Mouse (Mus musculus): ENCODE measurements at regions not wholly inside any gene's neighbourhood (a gene's known extent, or its start where the extent isn't known, plus 50 kb on each side); places are given as distances from the start of the nearest gene placed in this dataset.

DNA sequence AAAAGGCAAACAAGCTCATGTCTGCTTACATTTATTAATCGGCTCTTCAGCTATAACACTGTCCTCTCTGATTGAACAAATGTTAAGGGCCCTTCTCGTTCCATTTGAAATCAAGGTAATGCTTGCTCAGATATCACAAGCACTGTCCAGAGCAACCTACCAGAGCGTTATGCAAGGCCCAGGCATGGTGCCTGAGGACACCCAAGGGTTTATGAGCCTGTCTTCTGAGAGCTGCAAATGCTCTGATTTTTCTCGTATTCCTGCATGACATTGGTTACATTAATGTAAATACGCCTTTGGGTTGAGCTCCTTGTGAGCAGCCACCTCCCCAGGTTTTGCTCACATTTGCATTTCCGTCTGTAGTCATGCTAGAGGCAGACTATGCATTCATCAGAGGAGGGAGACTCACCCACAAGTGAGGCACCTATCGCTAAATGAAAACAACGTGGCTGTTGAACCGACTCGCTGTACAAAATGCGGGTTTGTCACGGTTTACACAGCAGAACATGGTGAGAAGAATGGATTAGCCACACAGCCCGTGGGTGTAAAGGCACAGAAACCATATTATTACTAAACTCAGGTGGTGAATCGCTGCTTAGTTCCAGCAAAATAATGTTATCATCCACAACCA lies 152.7 kb upstream of the Ipo5 start:
- TF ChIP-seq CTCF (IDR thresholded peaks at IDR 0.05) (no peak), EP300 (IDR thresholded peaks at IDR 0.05; ENCODE audit: insufficient read depth, low read depth, low read length) (no peak), POLR2A (IDR thresholded peaks at IDR 0.05; ENCODE audit: insufficient read depth, low read depth, low read length) (no peak)

Data from heart, adult 2 months (tissue).